Mouse (Mus musculus) ES-E14 (cell line): ENCODE measurements at regions not wholly inside any gene's neighbourhood (a gene's known extent, or its start where the extent isn't known, plus 50 kb on each side); places are given as distances from the start of the nearest gene placed in this dataset.

ENCODE experiments used
- HCFC1 ChIP-seq: IDR thresholded peaks from 2 replicates; pipeline ENCODE4 v1.6.1; 2012; ENCODE audit warnings: low read length, inconsistent platforms, borderline replicate concordance; ENCODE audit not compliant: insufficient read depth
- MAFK ChIP-seq: IDR thresholded peaks from 2 replicates; pipeline ENCODE4 v1.6.1; 2014; ENCODE audit warnings: mild to moderate bottlenecking, low read depth, low read length, inconsistent platforms; ENCODE audit not compliant: insufficient read depth
- ZNF384 ChIP-seq: IDR thresholded peaks from 2 replicates; pipeline ENCODE4 v1.6.1; 2012; ENCODE audit warnings: low read depth, low read length, inconsistent platforms

DNA sequence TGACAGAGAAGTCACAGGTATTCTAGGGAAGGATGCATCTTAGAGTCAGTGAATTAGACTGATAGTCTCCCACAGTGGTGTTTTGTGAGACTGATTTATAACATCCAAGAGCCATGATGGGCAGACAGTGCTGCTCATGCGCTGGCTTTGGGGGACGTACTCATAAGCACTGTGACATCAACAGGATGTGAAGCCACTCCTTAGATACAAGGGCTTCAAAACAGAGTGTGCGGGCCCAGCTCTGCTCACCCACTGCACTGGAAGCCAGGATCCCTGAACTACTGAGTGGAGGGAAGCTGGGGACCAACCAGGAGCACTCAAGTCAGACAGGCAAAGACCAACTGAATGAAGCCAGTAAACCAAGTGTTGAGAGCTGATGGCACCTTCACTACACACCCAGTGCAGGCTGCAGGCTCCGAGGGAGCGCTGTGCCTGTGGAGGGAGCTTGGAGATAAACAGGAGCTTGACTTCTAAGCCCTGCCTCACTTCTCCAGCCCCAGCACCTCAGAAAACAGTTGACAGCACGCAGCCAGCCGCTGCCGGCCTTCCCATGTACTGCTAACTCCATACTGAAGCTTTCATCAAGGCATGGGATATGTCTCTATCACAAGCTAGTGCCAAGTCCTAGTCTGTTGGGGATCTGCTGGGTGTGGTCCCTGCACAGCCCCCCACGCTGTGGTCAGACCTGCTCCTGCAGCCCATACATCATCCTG, 200.0 kb downstream of the Cyp26b1 start:
- TF ChIP-seq ZNF384 (no peak), MAFK (no peak), HCFC1 (no peak)
